Mouse (Mus musculus): ENCODE results near the gene Cdc42bpa.
A peak's percentile ranks its signal among the peaks of the same experiment; 100 is the strongest.

Gene Cdc42bpa

GRCm38 (mm10) chr1:180191651-180192220 is 231.5 kb downstream of the Cdc42bpa start:
- DNase-seq (ENCODE audit: low spot score): no peak

- DNase-seq (ENCODE audit: low spot score): no peak
Observed at GRCm38 (mm10) chr1:180192866-180193265, 232.6 kb downstream of the Cdc42bpa start.

- no peak for DNase-seq (ENCODE audit: low spot score)
Observed at GRCm38 (mm10) chr1:180193391-180193935, 233.2 kb downstream of the Cdc42bpa start.

GRCm38 (mm10) chr1:180194048-180194447 is 233.8 kb downstream of the Cdc42bpa start:
- DNase-seq (ENCODE audit: low spot score): no peak

GRCm38 (mm10) chr1:180194781-180195471 is 234.7 kb downstream of the Cdc42bpa start:
- no peak for DNase-seq (ENCODE audit: low spot score)

GRCm38 (mm10) chr1:180195703-180196381 is 235.6 kb downstream of the Cdc42bpa start:
- DNase-seq (ENCODE audit: low spot score): peak; percentile 88

GRCm38 (mm10) chr1:180196508-180196907 is 236.2 kb downstream of the Cdc42bpa start:
- no peak for DNase-seq (ENCODE audit: low spot score)

- DNase-seq (ENCODE audit: low spot score): no peak
Observed at GRCm38 (mm10) chr1:180197956-180198355, 237.7 kb downstream of the Cdc42bpa start.

- no peak for DNase-seq (ENCODE audit: low spot score)
Observed at GRCm38 (mm10) chr1:180198959-180199714, 238.9 kb downstream of the Cdc42bpa start, which contains the start of gene Coq8a. Gene Coq8a, minus strand, starts transcription at chr1:180199602.

GRCm38 (mm10) chr1:180199715-180200050 is 239.4 kb downstream of the Cdc42bpa start:
- DNase-seq (ENCODE audit: low spot score): no peak

- DNase-seq (ENCODE audit: low spot score): no peak
Observed at GRCm38 (mm10) chr1:180200722-180201121, 240.4 kb downstream of the Cdc42bpa start.

GRCm38 (mm10) chr1:180208370-180208769 is 248.1 kb downstream of the Cdc42bpa start:
- DNase-seq (ENCODE audit: low spot score): no peak

- DNase-seq (ENCODE audit: low spot score): no peak
Observed at GRCm38 (mm10) chr1:180210031-180210432, 249.8 kb downstream of the Cdc42bpa start.

- DNase-seq (ENCODE audit: low spot score): no peak
Observed at GRCm38 (mm10) chr1:180210781-180211271, 250.6 kb downstream of the Cdc42bpa start.

GRCm38 (mm10) chr1:180212911-180213310 is 252.6 kb downstream of the Cdc42bpa start:
- no peak for DNase-seq (ENCODE audit: low spot score)

GRCm38 (mm10) chr1:180215044-180215443 is 254.8 kb downstream of the Cdc42bpa start:
- peak; percentile 48 for DNase-seq (ENCODE audit: low spot score)
